Mouse (Mus musculus) testis, adult 10 weeks (tissue): Measurements from ENCODE around the gene Slc26a6. TPM values are rescaled to one million over a fixed set of nuclear protein-coding genes. Genes with fewer than 3 reads are reported as not detected.

Experiments
- polyA plus RNA-seq: library from polyadenylated mRNA; stranded (reverse); fragments of 350-450 nt; fragmentation: Illumina TruSeq; extraction: RNeasy Lipid Tissue Mini Kit (QIAGEN cat#74804); gene quantifications from one replicate; pipeline ENCODE4 v1.2.3, GENCODE M21; 2014; ENCODE audit warnings: low read depth, low replicate concordance

Gene Slc26a6
- polyA plus RNA-seq: 0.36 TPM

DNA sequence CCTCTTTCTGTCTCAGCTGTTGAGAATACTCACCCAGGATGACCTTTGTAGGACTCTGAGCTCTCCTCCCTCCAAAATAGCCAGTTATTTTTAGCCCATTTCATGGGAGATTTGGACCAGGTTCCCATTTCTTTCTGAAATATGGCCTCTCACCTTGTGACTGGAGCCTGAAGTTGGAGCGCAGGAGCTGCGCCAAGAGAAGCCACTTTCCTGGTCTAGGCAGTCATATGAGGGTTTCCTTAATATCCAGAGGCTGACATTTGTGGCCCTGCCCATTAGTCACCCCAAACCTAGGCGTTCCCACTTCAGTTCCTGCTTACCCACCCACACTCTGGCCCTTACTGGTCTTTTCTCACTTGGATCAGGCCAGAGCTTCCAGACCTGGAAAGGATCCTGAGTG, at the start of gene Slc26a6:
Slc26a6 (plus strand) TSS at position 308 of the 400 bp plus-strand sequence.

GRCm38 (mm10) chr9:108808163-108808665, 44.9 kb upstream of the Slc26a6 start, which contains the start of gene Nckipsd:
Gene Nckipsd, plus strand, starts transcription at chr9:108808368.

DNA sequence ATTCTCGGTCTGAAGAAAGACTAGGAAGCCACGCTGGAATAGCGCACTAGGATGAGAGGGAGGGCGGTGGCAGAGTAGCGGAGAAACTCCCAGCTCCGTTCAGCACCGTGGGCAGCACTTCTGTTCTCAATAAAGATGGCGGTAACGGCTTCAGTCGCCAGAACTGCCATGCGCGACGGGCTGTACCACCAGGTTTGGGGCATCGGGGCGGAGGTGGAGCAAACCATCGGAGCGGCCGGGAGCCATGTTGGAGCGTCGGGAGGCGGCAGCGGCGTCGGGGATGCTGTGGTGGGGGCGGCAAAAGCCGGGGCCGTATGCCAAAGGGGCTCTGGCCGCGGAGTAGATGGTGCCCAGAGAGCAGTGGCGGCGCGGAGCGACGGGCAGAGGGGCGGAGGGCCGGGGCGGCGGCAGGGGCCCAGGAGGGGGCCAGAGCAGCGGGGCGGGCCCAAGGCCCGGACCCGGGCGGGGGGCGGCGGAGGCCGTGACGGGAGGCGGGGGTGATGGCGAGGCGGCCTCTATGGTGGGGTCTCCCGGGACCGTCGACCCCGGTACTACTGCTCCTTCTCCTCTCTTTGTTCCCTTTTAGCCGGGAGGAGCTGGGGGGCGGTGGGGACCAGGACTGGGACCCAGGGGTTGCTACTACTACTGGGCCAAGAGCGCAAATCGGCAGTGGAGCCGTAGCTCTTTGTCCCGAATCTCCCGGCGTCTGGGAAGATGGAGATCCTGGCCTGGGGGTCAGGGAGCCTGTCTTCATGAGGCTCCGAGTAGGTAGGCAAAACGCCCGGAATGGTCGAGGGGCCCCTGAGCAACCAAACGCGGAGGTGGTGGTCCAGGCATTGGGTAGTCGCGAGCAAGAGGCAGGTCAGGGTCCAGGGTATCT, 27.0 kb upstream of the Slc26a6 start, which contains the start of gene Celsr3:
Celsr3 (plus strand) TSS at position 501 of the 880 bp plus-strand sequence.

GRCm38 (mm10) chr9:108914491-108914890, 61.4 kb downstream of the Slc26a6 start, which contains the start of gene Tmem89:
Gene Tmem89, plus strand, starts transcription at chr9:108914619.

DNA sequence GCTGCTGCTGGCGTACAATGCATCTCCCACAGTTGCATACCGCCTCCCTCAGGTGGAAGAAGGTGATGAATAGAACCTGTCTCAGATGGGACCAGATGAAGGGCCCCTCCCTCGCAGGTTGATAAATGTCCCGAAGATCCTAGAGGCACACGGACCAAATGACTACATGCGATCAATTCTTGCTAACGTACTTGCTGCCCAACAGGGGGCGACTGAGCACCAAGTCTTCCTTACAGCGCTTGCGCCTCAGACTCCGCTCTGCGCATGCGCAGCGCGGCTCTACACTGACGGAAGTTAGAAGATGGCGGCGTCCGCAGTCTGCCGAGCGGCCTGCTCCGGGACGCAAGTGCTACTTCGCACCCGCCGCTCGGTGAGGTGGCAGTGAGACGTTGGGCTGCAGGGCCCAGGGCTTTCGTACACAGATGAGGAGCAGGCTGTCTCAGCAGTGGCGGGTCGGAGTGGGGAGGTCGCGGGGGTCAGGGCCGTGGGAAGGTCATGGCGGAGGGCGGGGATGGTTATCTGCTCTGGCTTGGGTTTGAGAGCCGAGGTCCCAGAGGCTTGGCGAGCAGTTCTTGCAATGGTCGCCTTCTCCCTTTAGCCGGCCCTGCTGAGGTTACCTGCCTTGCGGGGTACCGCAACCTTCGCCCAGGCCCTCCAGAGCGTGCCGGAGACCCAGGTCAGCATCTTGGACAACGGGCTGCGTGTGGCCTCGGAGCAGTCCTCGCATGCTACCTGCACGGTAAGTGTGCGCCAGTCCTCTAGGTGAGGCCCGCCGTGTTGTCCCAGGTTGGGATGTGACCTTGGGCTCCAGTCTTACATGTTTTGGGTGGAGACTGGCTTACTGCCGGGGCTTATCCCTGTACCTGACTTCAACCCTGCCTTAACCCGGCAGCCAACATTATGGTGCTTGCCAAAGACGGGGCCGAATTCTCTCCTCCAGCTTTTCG, 83.6 kb downstream of the Slc26a6 start, which contains the start of gene Uqcrc1:
Uqcrc1 (plus strand) TSS at position 216 of the 947 bp plus-strand sequence.

GRCm38 (mm10) chr9:108953081-108953636, 100.1 kb downstream of the Slc26a6 start, which contains the start of gene Col7a1:
Gene Col7a1, plus strand, starts transcription at chr9:108953586.

Other genes with a start within 250 kb of the Slc26a6 start
- gene Arih2, start 203.9 kb upstream of the Slc26a6 start, polyA plus RNA-seq: 266 TPM
- gene Slc25a20, start 191.2 kb upstream of the Slc26a6 start, polyA plus RNA-seq: 32.2 TPM
- gene Prkar2a, start 164.0 kb upstream of the Slc26a6 start, polyA plus RNA-seq: 714 TPM
- 106 TPM for gene Ip6k2, start 69.5 kb upstream of the Slc26a6 start, polyA plus RNA-seq
- gene Nckipsd, start 44.9 kb upstream of the Slc26a6 start, polyA plus RNA-seq: 0.18 TPM
- 0.04 TPM for gene Celsr3, start 27.0 kb upstream of the Slc26a6 start, polyA plus RNA-seq
- gene Tmem89, start 61.3 kb downstream of the Slc26a6 start, polyA plus RNA-seq: not detected
- 73.6 TPM for gene Uqcrc1, start 83.3 kb downstream of the Slc26a6 start, polyA plus RNA-seq
- gene Col7a1, start 100.3 kb downstream of the Slc26a6 start, polyA plus RNA-seq: not detected
- gene Ucn2, start 132.7 kb downstream of the Slc26a6 start, polyA plus RNA-seq: not detected
- 3.4 TPM for gene Pfkfb4, start 138.5 kb downstream of the Slc26a6 start, polyA plus RNA-seq
- gene Shisa5, start 185.3 kb downstream of the Slc26a6 start, polyA plus RNA-seq: 1.7 TPM
- gene Trex1, start 206.5 kb downstream of the Slc26a6 start, polyA plus RNA-seq: not detected
- gene Atrip, start 220.8 kb downstream of the Slc26a6 start, polyA plus RNA-seq: 5.9 TPM
- gene Ccdc51, start 229.2 kb downstream of the Slc26a6 start, polyA plus RNA-seq: not detected
- gene Tma7, start 229.3 kb downstream of the Slc26a6 start, polyA plus RNA-seq: 564 TPM
- gene Plxnb1, start 242.1 kb downstream of the Slc26a6 start, polyA plus RNA-seq: 0.34 TPM